Mouse (Mus musculus): ENCODE measurements around the gene Cnr2. TPM values are rescaled to one million over a fixed set of nuclear protein-coding genes. Genes with fewer than 3 reads are reported as not detected.

Gene Cnr2
- polyA plus RNA-seq, 1 experiment from 2014 or later, result 0.21 TPM

GRCm38 (mm10) chr4:135951505-135951904, 56.3 kb downstream of the Cnr2 start:
- H3K27ac ChIP-seq, result no peak overlapping the region
- peaks cover 44% of the 10 kb centered on the region for H3K36me3 ChIP-seq
- H3K9me3 ChIP-seq, result peaks cover 4% of the 10 kb centered on the region; the same call in 1 of the 2 replicates
- no peaks in the 10 kb centered on the region for H3K27me3 ChIP-seq (ENCODE audit: insufficient read depth, poor library complexity, severe bottlenecking)
- no peak for DNase-seq (ENCODE audit: low spot score)
- WGBS, result 96% methylated on average over 3 of the region's 3 CpGs
- H3K4me3 ChIP-seq, result no peak overlapping the region
- peaks cover 12% of the 10 kb centered on the region; the same call in 1 of the 2 replicates for H3K4me1 ChIP-seq (replicated peaks)

- peaks cover 5% of the 10 kb centered on the region; the same call in 1 of the 2 replicates for H3K4me1 ChIP-seq (replicated peaks)
- peaks cover 55% of the 10 kb centered on the region for H3K36me3 ChIP-seq
- whole genome bisulfite sequencing, result 87% methylated on average over 3 of the region's 3 CpGs
- no peak overlapping the region for H3K4me3 ChIP-seq
- H3K9me3 ChIP-seq, result peaks cover 4% of the 10 kb centered on the region; the same call in 1 of the 2 replicates
- no peaks in the 10 kb centered on the region for H3K27me3 ChIP-seq (ENCODE audit: insufficient read depth, poor library complexity, severe bottlenecking)
- no peak overlapping the region for H3K27ac ChIP-seq
- no peak for DNase-seq (ENCODE audit: low spot score)
Observed at GRCm38 (mm10) chr4:135953179-135953578, 58.0 kb downstream of the Cnr2 start.

- DNase-seq (ENCODE audit: low spot score), result peak; percentile 77
- H3K36me3 ChIP-seq, result peaks cover 66% of the 10 kb centered on the region
- H3K27me3 ChIP-seq (ENCODE audit: insufficient read depth, poor library complexity, severe bottlenecking), result no peaks in the 10 kb centered on the region
- H3K4me1 ChIP-seq (replicated peaks), result 0 out of 2 replicates have a peak, but pooled peaks cover 5% of the 10 kb centered on the region
- 19% methylated on average over 2 of the region's 2 CpGs for WGBS
- H3K9me3 ChIP-seq, result peaks cover 4% of the 10 kb centered on the region; the same call in 1 of the 2 replicates
- no peak overlapping the region for H3K27ac ChIP-seq
- H3K4me3 ChIP-seq, result no peak overlapping the region
Observed at GRCm38 (mm10) chr4:135954241-135954640, 59.0 kb downstream of the Cnr2 start.

- no peak for DNase-seq (ENCODE audit: low spot score)
- peaks cover 4% of the 10 kb centered on the region; the same call in 1 of the 2 replicates for H3K9me3 ChIP-seq
- WGBS, result 87% methylated on average over 9 of the region's 9 CpGs
- H3K36me3 ChIP-seq, result peaks cover 74% of the 10 kb centered on the region
- no peaks in the 10 kb centered on the region for H3K4me1 ChIP-seq (replicated peaks)
- H3K4me3 ChIP-seq, result no peak overlapping the region
- no peaks in the 10 kb centered on the region for H3K27me3 ChIP-seq (ENCODE audit: insufficient read depth, poor library complexity, severe bottlenecking)
- no peak overlapping the region for H3K27ac ChIP-seq
Observed at GRCm38 (mm10) chr4:135955886-135956285, 60.7 kb downstream of the Cnr2 start.

- Histone ChIP-seq H3K4me3 (no peak overlapping the region), H3K36me3 (peaks cover 53% of the 10 kb centered on the region), H3K4me1 (replicated peaks) (peaks cover 11% of the 10 kb centered on the region), H3K27me3 (ENCODE audit: insufficient read depth, poor library complexity, severe bottlenecking) (no peaks in the 10 kb centered on the region), H3K9me3 (no peaks in the 10 kb centered on the region), H3K27ac (no peak overlapping the region)
- WGBS, result 64% methylated on average over 8 of the region's 8 CpGs
- no peak for DNase-seq (ENCODE audit: low spot score)
Observed at GRCm38 (mm10) chr4:135958354-135958753, 63.2 kb downstream of the Cnr2 start.

- H3K27me3 ChIP-seq (ENCODE audit: insufficient read depth, poor library complexity, severe bottlenecking), result no peaks in the 10 kb centered on the region
- no peaks in the 10 kb centered on the region for H3K9me3 ChIP-seq
- peaks cover 25% of the 10 kb centered on the region for H3K4me1 ChIP-seq (replicated peaks)
- WGBS, result 22% methylated on average over 5 of the region's 5 CpGs
- no peak overlapping the region for H3K4me3 ChIP-seq
- peak; percentile 86 for DNase-seq (ENCODE audit: low spot score)
- peaks cover 49% of the 10 kb centered on the region for H3K36me3 ChIP-seq
- H3K27ac ChIP-seq, result no peak overlapping the region
Observed at GRCm38 (mm10) chr4:135960717-135961116, 65.5 kb downstream of the Cnr2 start.

GRCm38 (mm10) chr4:135961709-135962108, 66.5 kb downstream of the Cnr2 start:
- Histone ChIP-seq H3K36me3 (peaks cover 49% of the 10 kb centered on the region), H3K4me3 (no peak overlapping the region), H3K27me3 (ENCODE audit: insufficient read depth, poor library complexity, severe bottlenecking) (no peaks in the 10 kb centered on the region), H3K9me3 (no peaks in the 10 kb centered on the region), H3K4me1 (replicated peaks) (peaks cover 25% of the 10 kb centered on the region), H3K27ac (no peak overlapping the region)
- WGBS, result 92% methylated on average over 5 of the region's 5 CpGs
- no peak for DNase-seq (ENCODE audit: low spot score)

GRCm38 (mm10) chr4:135962198-135962597, 67.0 kb downstream of the Cnr2 start:
- no peak for DNase-seq (ENCODE audit: low spot score)
- no peaks in the 10 kb centered on the region for H3K27me3 ChIP-seq (ENCODE audit: insufficient read depth, poor library complexity, severe bottlenecking)
- peaks cover 54% of the 10 kb centered on the region for H3K36me3 ChIP-seq
- no peak overlapping the region for H3K27ac ChIP-seq
- WGBS, result 94% methylated on average over 7 of the region's 7 CpGs
- H3K9me3 ChIP-seq, result no peaks in the 10 kb centered on the region
- no peak overlapping the region for H3K4me3 ChIP-seq
- peaks cover 25% of the 10 kb centered on the region for H3K4me1 ChIP-seq (replicated peaks)

- 7% methylated on average over 15 of the region's 15 CpGs for WGBS
Observed at GRCm38 (mm10) chr4:135962946-135963345, 67.8 kb downstream of the Cnr2 start.

GRCm38 (mm10) chr4:135963457-135964193, 68.4 kb downstream of the Cnr2 start, which contains the start of gene Gale:
TSS of gene Gale (plus strand) at chr4:135963727.
- under 1% methylated on average over 56 of the region's 56 CpGs for WGBS
- peaks cover 34% of the 10 kb centered on the region for H3K4me1 ChIP-seq (replicated peaks)
- no peaks in the 10 kb centered on the region for H3K27me3 ChIP-seq (ENCODE audit: insufficient read depth, poor library complexity, severe bottlenecking)
- peak within 1 kb of the TSS; percentile 78 for H3K4me3 ChIP-seq
- no peaks in the 10 kb centered on the region for H3K9me3 ChIP-seq
- peak; percentile 97 for DNase-seq (ENCODE audit: low spot score)
- H3K27ac ChIP-seq, result peak within 1 kb of the TSS; percentile 88
- H3K36me3 ChIP-seq, result peaks cover 55% of the 10 kb centered on the region

More at GRCm38 (mm10) chr4:135962946-135963345, 67.8 kb downstream of the Cnr2 start:
- H3K4me3 ChIP-seq, result peak overlapping the region; percentile 78
- no peak for DNase-seq (ENCODE audit: low spot score)
- H3K27ac ChIP-seq, result peak overlapping the region; percentile 88
- no peaks in the 10 kb centered on the region for H3K27me3 ChIP-seq (ENCODE audit: insufficient read depth, poor library complexity, severe bottlenecking)
- peaks cover 28% of the 10 kb centered on the region for H3K4me1 ChIP-seq (replicated peaks)
- no peaks in the 10 kb centered on the region for H3K9me3 ChIP-seq
- peaks cover 55% of the 10 kb centered on the region for H3K36me3 ChIP-seq

- Histone ChIP-seq H3K27ac (peak overlapping the region; percentile 88), H3K36me3 (peaks cover 55% of the 10 kb centered on the region), H3K4me1 (replicated peaks) (peaks cover 41% of the 10 kb centered on the region), H3K27me3 (ENCODE audit: insufficient read depth, poor library complexity, severe bottlenecking) (no peaks in the 10 kb centered on the region), H3K9me3 (no peaks in the 10 kb centered on the region), H3K4me3 (peak overlapping the region; percentile 78)
- DNase-seq (ENCODE audit: low spot score), result no peak
- WGBS, result 9% methylated on average over 12 of the region's 12 CpGs
Observed at GRCm38 (mm10) chr4:135964426-135964825, 69.2 kb downstream of the Cnr2 start.

GRCm38 (mm10) chr4:135965113-135965512, 69.9 kb downstream of the Cnr2 start:
- DNase-seq (ENCODE audit: low spot score), result no peak
- H3K4me1 ChIP-seq (replicated peaks), result peaks cover 41% of the 10 kb centered on the region
- H3K27ac ChIP-seq, result no peak overlapping the region
- H3K36me3 ChIP-seq, result peaks cover 55% of the 10 kb centered on the region
- peak overlapping the region; percentile 7; the same call in 1 of the 2 replicates for H3K4me3 ChIP-seq
- WGBS, result 86% methylated on average over 9 of the region's 9 CpGs
- no peaks in the 10 kb centered on the region for H3K27me3 ChIP-seq (ENCODE audit: insufficient read depth, poor library complexity, severe bottlenecking)
- H3K9me3 ChIP-seq, result no peaks in the 10 kb centered on the region

GRCm38 (mm10) chr4:135966283-135966682, 71.1 kb downstream of the Cnr2 start:
- Histone ChIP-seq H3K27ac (no peak overlapping the region), H3K4me3 (no peak overlapping the region; the same call in 1 of the 2 replicates), H3K9me3 (no peaks in the 10 kb centered on the region), H3K4me1 (replicated peaks) (peaks cover 52% of the 10 kb centered on the region), H3K36me3 (peaks cover 63% of the 10 kb centered on the region), H3K27me3 (ENCODE audit: insufficient read depth, poor library complexity, severe bottlenecking) (no peaks in the 10 kb centered on the region)
- DNase-seq (ENCODE audit: low spot score), result no peak
- 94% methylated on average over 16 of the region's 16 CpGs for WGBS
